ENCODE assay signal across 20 mouse cellular contexts in the genomic region with DNA sequence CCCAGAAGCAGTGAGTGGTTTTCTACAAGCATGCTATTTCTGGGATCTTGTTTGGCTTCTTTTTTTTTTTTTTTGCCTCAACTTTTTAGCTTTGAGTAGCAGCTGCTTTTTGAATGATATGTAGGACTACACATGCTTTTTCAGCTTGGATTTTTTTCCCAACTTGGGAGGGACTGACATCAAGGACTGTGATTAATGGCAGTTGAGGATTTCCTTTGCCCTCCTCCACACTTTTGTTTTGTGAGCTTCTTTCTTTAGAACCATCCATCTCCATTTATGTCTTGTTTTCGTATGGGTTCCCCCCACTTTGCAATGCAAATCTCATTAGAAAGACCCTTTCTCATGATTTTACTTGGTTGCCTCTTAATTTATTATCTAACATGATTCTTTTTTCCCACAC.
A peak's percentile ranks its signal among the peaks of the same experiment; 100 is the strongest.
DNase-seq lines count a peak whose midpoint lies in the region; ATAC-seq and TF ChIP-seq lines count a peak whose summit lies in the region.
"Had no signal": no experiment of that assay in that cellular context is flagged by ENCODE, and none has a peak within 500 bp of the region (broad histone marks: within the 10 kb centered on the region; RNA-seq: fewer than 3 reads in every experiment).

No protein-coding gene starts in this region.

- no peak for TF ChIP-seq CTCF in kidney, postnatal 0 days (IDR thresholded peaks at IDR 0.05; ENCODE audit: low read depth)
- no peak for TF ChIP-seq CTCF in lung, postnatal 0 days (IDR thresholded peaks at IDR 0.05)

- no peaks in the 10 kb centered on the region for H3K4me1 ChIP-seq in kidney, postnatal 0 days (replicated peaks; ENCODE audit: insufficient read depth, low read length)
- H3K4me1 ChIP-seq in kidney, embryonic 16.5 days (ENCODE audit: insufficient read depth, low read length) = no peaks in the 10 kb centered on the region
- no peaks in the 10 kb centered on the region for H3K4me1 ChIP-seq in midbrain, embryonic 10.5 days
- no peaks in the 10 kb centered on the region for H3K4me1 ChIP-seq in lung, postnatal 0 days (ENCODE audit: insufficient read depth, low read depth, low read length)
- H3K4me1 ChIP-seq: embryonic facial prominence, embryonic 10.5 days; forebrain, embryonic 13.5 days; heart, embryonic 13.5 days; hindbrain, embryonic 13.5 days; intestine, embryonic 15.5 days had no signal

- WGBS in kidney, postnatal 0 days = 26% methylated on average over 1 of the region's 1 CpGs
- 23% methylated on average over 1 of the region's 1 CpGs for WGBS in kidney, embryonic 16.5 days
- 57% methylated on average over 1 of the region's 1 CpGs for WGBS in midbrain, embryonic 10.5 days
- 52% methylated on average over 1 of the region's 1 CpGs for WGBS in lung, postnatal 0 days

- no peak overlapping the region for H3K4me2 ChIP-seq in kidney, postnatal 0 days (ENCODE audit: low read length)
- no peak overlapping the region for H3K4me2 ChIP-seq in kidney, embryonic 16.5 days (replicated peaks; ENCODE audit: low read depth, low read length)
- H3K4me2 ChIP-seq in lung, postnatal 0 days (replicated peaks; ENCODE audit: low read depth, low read length) = no peak overlapping the region
- H3K4me2 ChIP-seq: forebrain, embryonic 13.5 days; heart, embryonic 13.5 days; hindbrain, embryonic 13.5 days; intestine, embryonic 15.5 days had no signal

- no peaks in the 10 kb centered on the region for H3K36me3 ChIP-seq in kidney, postnatal 0 days (ENCODE audit: insufficient read depth, low read length)
- no peaks in the 10 kb centered on the region for H3K36me3 ChIP-seq in kidney, embryonic 16.5 days (ENCODE audit: insufficient read depth, low read length)
- no peaks in the 10 kb centered on the region for H3K36me3 ChIP-seq in midbrain, embryonic 10.5 days
- H3K36me3 ChIP-seq in lung, postnatal 0 days (ENCODE audit: insufficient read depth, low read length) = no peaks in the 10 kb centered on the region
- H3K36me3 ChIP-seq: embryonic facial prominence, embryonic 10.5 days; heart, embryonic 13.5 days; hindbrain, embryonic 13.5 days; intestine, embryonic 15.5 days had no signal

- H3K9ac ChIP-seq in kidney, postnatal 0 days (ENCODE audit: low read depth, low read length) = no peak overlapping the region
- H3K9ac ChIP-seq in kidney, embryonic 16.5 days (replicated peaks; ENCODE audit: low read length) = no peak overlapping the region
- H3K9ac ChIP-seq in lung, postnatal 0 days (replicated peaks; ENCODE audit: low read depth) = no peak overlapping the region
- H3K9ac ChIP-seq: forebrain, embryonic 13.5 days; forebrain, postnatal 0 days; heart, embryonic 13.5 days; hindbrain, embryonic 13.5 days; intestine, embryonic 15.5 days had no signal

- no peak overlapping the region for H3K27ac ChIP-seq in kidney, postnatal 0 days
- H3K27ac ChIP-seq in kidney, embryonic 16.5 days (ENCODE audit: low read length) = no peak overlapping the region
- H3K27ac ChIP-seq in midbrain, embryonic 10.5 days (replicated peaks) = no peak overlapping the region
- no peak overlapping the region for H3K27ac ChIP-seq in lung, postnatal 0 days (ENCODE audit: low read length)
- H3K27ac ChIP-seq: embryonic facial prominence, embryonic 10.5 days; forebrain, embryonic 13.5 days; heart, embryonic 13.5 days; hindbrain, embryonic 13.5 days; intestine, embryonic 15.5 days had no signal

- no peaks in the 10 kb centered on the region for H3K9me3 ChIP-seq in kidney, postnatal 0 days (replicated peaks; ENCODE audit: low read length)
- H3K9me3 ChIP-seq in kidney, embryonic 16.5 days (ENCODE audit: low read length) = no peaks in the 10 kb centered on the region
- H3K9me3 ChIP-seq in midbrain, embryonic 10.5 days (replicated peaks) = no peaks in the 10 kb centered on the region
- H3K9me3 ChIP-seq in lung, postnatal 0 days (ENCODE audit: low read length) = no peaks in the 10 kb centered on the region
- H3K9me3 ChIP-seq: embryonic facial prominence, embryonic 10.5 days; forebrain, embryonic 13.5 days; heart, embryonic 13.5 days; hindbrain, embryonic 13.5 days; intestine, embryonic 15.5 days had no signal

- no peak for TF ChIP-seq EP300 in lung, postnatal 0 days (IDR thresholded peaks at IDR 0.05)

- H3K27me3 ChIP-seq in kidney, postnatal 0 days (ENCODE audit: insufficient read depth, low read length) = no peaks in the 10 kb centered on the region
- no peaks in the 10 kb centered on the region for H3K27me3 ChIP-seq in kidney, embryonic 16.5 days (ENCODE audit: insufficient read depth, low read length)
- H3K27me3 ChIP-seq in midbrain, embryonic 10.5 days (ENCODE audit: low read depth, poor library complexity, severe bottlenecking) = no peaks in the 10 kb centered on the region
- H3K27me3 ChIP-seq in lung, postnatal 0 days (replicated peaks; ENCODE audit: insufficient read depth, low read length) = no peaks in the 10 kb centered on the region
- H3K27me3 ChIP-seq: CH12.LX; forebrain, embryonic 13.5 days; heart, embryonic 13.5 days; hindbrain, embryonic 13.5 days; intestine, embryonic 15.5 days had no signal

- DNase-seq in kidney, postnatal 0 days (ENCODE audit: low spot score) = peak; percentile 51
- DNase-seq in brain, adult 2 months (ENCODE audit: low read depth, low spot score) = peak; percentile 3
- DNase-seq in embryo, embryonic 11.5 days (ENCODE audit: low read depth, low spot score) = peak; percentile 17
- DNase-seq in midbrain, embryonic 10.5 days (ENCODE audit: low spot score) = no peak
- no peak for DNase-seq in lung, postnatal 0 days (ENCODE audit: low spot score)
- DNase-seq: adrenal gland, adult 8-10 months; cerebellum, adult 18-20 months; cerebellum, adult 9-11 months; cerebellum, postnatal 36 days; forebrain, postnatal 0 days; gastrocnemius, postnatal 36 days; heart, adult 11 months; heart, postnatal 4 days had no signal

- no peak overlapping the region for H3K4me3 ChIP-seq in kidney, postnatal 0 days (replicated peaks; ENCODE audit: low read depth, low read length)
- H3K4me3 ChIP-seq in kidney, embryonic 16.5 days (ENCODE audit: low read length) = no peak overlapping the region
- H3K4me3 ChIP-seq in midbrain, embryonic 10.5 days = no peak overlapping the region
- no peak overlapping the region for H3K4me3 ChIP-seq in lung, postnatal 0 days (ENCODE audit: low read depth, low read length)
- H3K4me3 ChIP-seq: embryonic facial prominence, embryonic 10.5 days; forebrain, embryonic 13.5 days; heart, embryonic 13.5 days; hindbrain, embryonic 13.5 days; intestine, embryonic 15.5 days had no signal

- ATAC-seq in kidney, postnatal 0 days (replicated peaks; ENCODE audit: low FRiP score, low read depth) = no peak
- ATAC-seq in kidney, embryonic 16.5 days (ENCODE audit: low FRiP score, low TSS enrichment) = no peak
- no peak for ATAC-seq in lung, postnatal 0 days
- ATAC-seq: forebrain, embryonic 13.5 days; forebrain, postnatal 0 days; intestine, embryonic 15.5 days had no signal

Comparison
In these comparisons a context has a peak if more than half of its experiments do, and no peak if none do; other contexts are left out.
1. DNase-seq: peak in kidney, postnatal 0 days (single experiment), brain, adult 2 months (single experiment) and embryo, embryonic 11.5 days (single experiment); none in midbrain, embryonic 10.5 days (single experiment) and lung, postnatal 0 days (single experiment).